Mouse (Mus musculus) stomach, postnatal 0 days (tissue): Measurements from ENCODE around the gene Prkci.

Experiments
- CTCF ChIP-seq: IDR thresholded peaks from 2 replicates; pipeline ENCODE4 v1.5.1; 2016; ENCODE audit warnings: antibody characterized with exemption, low read depth, mild to moderate bottlenecking, moderate library complexity
- EP300 ChIP-seq: optimal IDR thresholded peaks from 2 replicates; pipeline ENCODE3; 2016; ENCODE audit warnings: antibody characterized with exemption

DNA sequence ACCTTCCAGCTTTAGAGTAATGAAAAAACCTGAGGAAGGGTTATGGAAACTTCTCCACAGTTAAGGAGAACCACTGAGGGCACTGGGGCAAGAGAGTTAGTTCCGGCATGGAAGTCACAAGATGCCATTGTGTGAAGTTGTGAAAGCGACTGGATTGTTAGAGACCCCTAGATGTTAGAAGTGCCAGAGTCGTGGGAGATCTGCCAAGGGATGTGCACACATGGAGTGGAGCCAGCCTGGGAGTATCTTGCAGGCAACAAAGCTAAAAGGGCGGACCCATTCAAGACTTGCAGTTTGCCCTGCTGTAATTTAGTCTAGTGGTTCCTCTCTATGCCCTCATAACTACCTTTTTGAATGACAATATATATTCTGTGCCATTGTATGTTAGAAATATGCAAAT is 25.1 kb downstream of the Prkci start:
- TF ChIP-seq CTCF (no peak), EP300 (no peak)
